Mouse (Mus musculus) thymus, postnatal 0 days (tissue): ENCODE data around the gene Gsta2. TPM values are rescaled to one million over a fixed set of nuclear protein-coding genes. Genes with fewer than 3 reads are reported as not detected.
"Not testable (repeated sequence)": the region's sequence is repeated elsewhere in the genome, so short reads cannot be mapped to it uniquely, and the experiment has no call there.

Source experiments
- DNase-seq: peaks from one replicate; pipeline ENCODE4 v3.0.0-alpha.2; 2015; ENCODE audit warnings: low spot score
- polyA plus RNA-seq: library from polyadenylated mRNA; unstranded; fragments of >200 nt; fragmentation: Nextera tagmentation; extraction: Ambion mirVana; gene quantifications from 2 replicates; pipeline ENCODE4 v1.2.1, GENCODE M21; 2015

The Gsta2 gene
- polyA plus RNA-seq, 1 experiment from 2014 or later: 6.3 TPM

GRCm38 (mm10) chr9:78367959-78368358 lies 12.4 kb upstream of the Gsta2 start, which contains the start of gene Dppa5a:
Gene Dppa5a, minus strand, starts transcription at chr9:78368177.
- DNase-seq: not testable (repeated sequence)

GRCm38 (mm10) chr9:78365850-78366544 lies 10.4 kb upstream of the Gsta2 start:
- DNase-seq: no peak

- DNase-seq: no peak
Observed at GRCm38 (mm10) chr9:78364701-78365100, 9.1 kb upstream of the Gsta2 start.

- DNase-seq: no peak
Observed at GRCm38 (mm10) chr9:78363374-78363773, 7.8 kb upstream of the Gsta2 start.

GRCm38 (mm10) chr9:78360484-78360872 lies 4.9 kb upstream of the Gsta2 start:
- DNase-seq: no peak

- DNase-seq: no peak
Observed at GRCm38 (mm10) chr9:78359750-78360483, 4.3 kb upstream of the Gsta2 start.

- DNase-seq: peak; percentile 44
Observed at GRCm38 (mm10) chr9:78358053-78358452, 2.5 kb upstream of the Gsta2 start.

GRCm38 (mm10) chr9:78354665-78355578 lies 666 bp downstream of the Gsta2 start:
- no peak for DNase-seq

- no peak for DNase-seq
Observed at GRCm38 (mm10) chr9:78351504-78352220, 3.9 kb downstream of the Gsta2 start.

- not testable (repeated sequence) for DNase-seq
Observed at GRCm38 (mm10) chr9:78350007-78350406, 5.6 kb downstream of the Gsta2 start.

GRCm38 (mm10) chr9:78349141-78349540 lies 6.4 kb downstream of the Gsta2 start:
- DNase-seq: not testable (repeated sequence)

GRCm38 (mm10) chr9:78348206-78349004 lies 7.2 kb downstream of the Gsta2 start:
- not testable (repeated sequence) for DNase-seq

- no peak for DNase-seq
Observed at GRCm38 (mm10) chr9:78347004-78347403, 8.6 kb downstream of the Gsta2 start.

- DNase-seq: not testable (repeated sequence)
Observed at GRCm38 (mm10) chr9:78345235-78345634, 10.4 kb downstream of the Gsta2 start.

GRCm38 (mm10) chr9:78343055-78343454 lies 12.5 kb downstream of the Gsta2 start:
- DNase-seq: not testable (repeated sequence)

GRCm38 (mm10) chr9:78342494-78342893 lies 13.1 kb downstream of the Gsta2 start:
- DNase-seq: not testable (repeated sequence)

GRCm38 (mm10) chr9:78340324-78340723 lies 15.3 kb downstream of the Gsta2 start:
- peak; percentile 36 for DNase-seq

- not testable (repeated sequence) for DNase-seq
Observed at GRCm38 (mm10) chr9:78337050-78337449, 18.5 kb downstream of the Gsta2 start.

- DNase-seq: not testable (repeated sequence)
Observed at GRCm38 (mm10) chr9:78327289-78327688, 28.3 kb downstream of the Gsta2 start, which contains the start of gene Omt2b. Gene Omt2b, plus strand, starts transcription at chr9:78327589.

GRCm38 (mm10) chr9:78319499-78319898 lies 36.1 kb downstream of the Gsta2 start:
- no peak for DNase-seq
